Mouse (Mus musculus) MEL (cell line): ENCODE results near the gene Manf. TPM values are rescaled to one million over a fixed set of nuclear protein-coding genes. Genes with fewer than 3 reads are reported as not detected.

Experiments
- DNase-seq: peaks from one replicate; pipeline ENCODE4 v3.0.0; 2011; ENCODE audit warnings: low read depth, low spot score
- H3K27ac ChIP-seq: 2 replicates; pipeline ENCODE4 v1.5.1; 2012; ENCODE audit warnings: low read depth, mild to moderate bottlenecking, control low read depth, low read length, moderate library complexity; ENCODE audit not compliant: control insufficient read depth
- H3K27me3 ChIP-seq, 2 experiments: fragments of 150-350 bp in 1 of 2; sonication (generic) in 1 of 2; 2 replicates each; pipeline ENCODE4 v1.6.1; 2012; ENCODE audit warnings: low read length in 2 of 2, mild to moderate bottlenecking in 2 of 2, improper control_type of control experiment in 1 of 2, moderate library complexity in 1 of 2; ENCODE audit not compliant: insufficient read depth in 2 of 2, control insufficient read depth in 1 of 2
- H3K36me3 ChIP-seq, 2 experiments: 2 replicates each; pipeline ENCODE4 v1.6.1; 2012 to 2014; ENCODE audit warnings: low read length in 2 of 2, improper control_type of control experiment in 1 of 2, inconsistent platforms in 1 of 2, mild to moderate bottlenecking in 1 of 2; ENCODE audit not compliant: insufficient read depth in 2 of 2, control insufficient read depth in 1 of 2
- H3K4me1 ChIP-seq, 2 experiments: fragments of 150-350 bp in 1 of 2; sonication (generic) in 1 of 2; 2 replicates each; pipeline ENCODE4 v1.6.1; 2012; ENCODE audit warnings: low read length in 2 of 2, improper control_type of control experiment in 1 of 2, mild to moderate bottlenecking in 1 of 2; ENCODE audit not compliant: insufficient read depth in 2 of 2, control insufficient read depth in 1 of 2
- H3K4me3 ChIP-seq, 2 experiments: fragments of 150-350 bp in 1 of 2; sonication (generic) in 1 of 2; 2 replicates each; pipeline ENCODE4 v1.5.1; 2012; ENCODE audit warnings: low read depth in 2 of 2, low read length in 2 of 2, mild to moderate bottlenecking in 2 of 2, moderate library complexity in 2 of 2, control low read depth in 1 of 2, improper control_type of control experiment in 1 of 2; ENCODE audit not compliant: control insufficient read depth in 1 of 2, insufficient read depth in 1 of 2
- H3K79me2 ChIP-seq: 2 replicates; pipeline ENCODE4 v1.6.1; 2012; ENCODE audit warnings: mild to moderate bottlenecking, low read length, moderate library complexity; ENCODE audit not compliant: control insufficient read depth, poor library complexity, insufficient read depth
- H3K9ac ChIP-seq: 2 replicates; pipeline ENCODE4 v1.6.1; 2012; ENCODE audit warnings: low read depth, mild to moderate bottlenecking, control low read depth, low read length, moderate library complexity; ENCODE audit not compliant: control insufficient read depth, poor library complexity, severe bottlenecking
- H3K9me3 ChIP-seq: fragments of 150-350 bp; sonication (generic); replicated peaks from 2 replicates; pipeline ENCODE4 v1.6.1; 2012; ENCODE audit warnings: mild to moderate bottlenecking, low read length, improper control_type of control experiment, moderate library complexity; ENCODE audit not compliant: insufficient read depth
- CTCF ChIP-seq, 3 experiments: IDR thresholded peaks in 2 of 3; conservative IDR thresholded peaks in 1 of 3; 2 replicates each; pipeline ENCODE4 v1.5.1; 2011 to 2012; ENCODE audit warnings: low read length in 3 of 3, low read depth in 2 of 3, mild to moderate bottlenecking in 2 of 3, improper control_type of control experiment in 1 of 3, inconsistent platforms in 1 of 3, mixed read lengths in 1 of 3, moderate library complexity in 1 of 3; ENCODE audit not compliant: control insufficient read depth in 1 of 3, insufficient read depth in 1 of 3, poor library complexity in 1 of 3, severe bottlenecking in 1 of 3
- ELF1 ChIP-seq: IDR thresholded peaks from 2 replicates; pipeline ENCODE4 v1.6.1; 2014; ENCODE audit warnings: low read depth, mild to moderate bottlenecking, inconsistent platforms, low read length, improper control_type of control experiment, moderate library complexity
- ETS1 ChIP-seq: IDR thresholded peaks from 2 replicates; pipeline ENCODE4 v1.6.1; 2012; ENCODE audit warnings: low read depth, mild to moderate bottlenecking, inconsistent platforms, low read length, improper control_type of control experiment, moderate library complexity
- GABPA ChIP-seq: IDR thresholded peaks from 2 replicates; pipeline ENCODE4 v1.6.1; 2012; ENCODE audit warnings: low read depth, mild to moderate bottlenecking, inconsistent platforms, low read length, improper control_type of control experiment, moderate library complexity
- JUND ChIP-seq: IDR thresholded peaks from 2 replicates; pipeline ENCODE4 v1.6.1; 2011; ENCODE audit warnings: low read depth, mild to moderate bottlenecking, improper control_type of control experiment, low read length
- MAX ChIP-seq: IDR thresholded peaks from 2 replicates; pipeline ENCODE4 v1.6.1; 2011; ENCODE audit warnings: low read length, improper control_type of control experiment
- MEF2A ChIP-seq: IDR thresholded peaks from 2 replicates; pipeline ENCODE4 v1.6.1; 2014; ENCODE audit warnings: low read depth, mild to moderate bottlenecking, inconsistent platforms, low read length, improper control_type of control experiment; ENCODE audit not compliant: poor library complexity, insufficient replicate concordance, severe bottlenecking; ENCODE audit errors: extremely low read depth
- MXI1 ChIP-seq: IDR thresholded peaks from 2 replicates; pipeline ENCODE4 v1.6.1; 2011; ENCODE audit warnings: mild to moderate bottlenecking, low read depth, low read length, improper control_type of control experiment
- POLR2A ChIP-seq, 2 experiments: IDR thresholded peaks; 2 replicates each; pipeline ENCODE4 v1.6.1; 2011 to 2012; ENCODE audit warnings: low read length in 2 of 2, mild to moderate bottlenecking in 2 of 2, control low read depth in 1 of 2, improper control_type of control experiment in 1 of 2, low read depth in 1 of 2, moderate library complexity in 1 of 2; ENCODE audit not compliant: control insufficient read depth in 1 of 2, insufficient read depth in 1 of 2, poor library complexity in 1 of 2
- POLR2AphosphoS5 ChIP-seq: IDR thresholded peaks from 2 replicates; pipeline ENCODE4 v1.6.1; 2012; ENCODE audit warnings: low read depth, borderline replicate concordance, mild to moderate bottlenecking, inconsistent platforms, low read length, moderate library complexity, mixed read lengths
- RAD21 ChIP-seq: IDR thresholded peaks from 2 replicates; pipeline ENCODE4 v1.6.1; 2011; ENCODE audit warnings: mild to moderate bottlenecking, low read depth, low read length, improper control_type of control experiment
- RCOR1 ChIP-seq: IDR thresholded peaks from 2 replicates; pipeline ENCODE4 v1.6.1; 2012; ENCODE audit warnings: low read depth, mild to moderate bottlenecking, inconsistent platforms, low read length, improper control_type of control experiment
- SIN3A ChIP-seq: IDR thresholded peaks from 2 replicates; pipeline ENCODE4 v1.6.1; 2012; ENCODE audit warnings: low read length, improper control_type of control experiment, inconsistent platforms
- TAL1 ChIP-seq: IDR thresholded peaks from 2 replicates; pipeline ENCODE4 v1.6.1; 2012; ENCODE audit warnings: mild to moderate bottlenecking, inconsistent platforms, low read length, moderate library complexity, mixed read lengths
- TBP ChIP-seq: IDR thresholded peaks from 2 replicates; pipeline ENCODE4 v1.8.0; 2011; ENCODE audit warnings: low read depth, low read length, improper control_type of control experiment
- UBTF ChIP-seq: IDR thresholded peaks from 2 replicates; pipeline ENCODE4 v1.6.1; 2012; ENCODE audit warnings: low read depth, mild to moderate bottlenecking, inconsistent platforms, low read length, improper control_type of control experiment, moderate library complexity, borderline replicate concordance; ENCODE audit not compliant: insufficient read depth
- USF1 ChIP-seq: IDR thresholded peaks from 2 replicates; pipeline ENCODE4 v1.6.1; 2014; ENCODE audit warnings: low read depth, mild to moderate bottlenecking, inconsistent platforms, low read length, improper control_type of control experiment, moderate library complexity
- USF2 ChIP-seq, 2 experiments: IDR thresholded peaks; 2 replicates each; pipeline ENCODE4 v1.6.1; 2011 to 2012; ENCODE audit warnings: improper control_type of control experiment in 2 of 2, low read length in 2 of 2, borderline replicate concordance in 1 of 2, inconsistent platforms in 1 of 2, low read depth in 1 of 2, mild to moderate bottlenecking in 1 of 2; ENCODE audit not compliant: insufficient read depth in 1 of 2
- ZKSCAN1 ChIP-seq: IDR thresholded peaks from 2 replicates; pipeline ENCODE4 v1.6.1; 2012; ENCODE audit warnings: low read depth, mild to moderate bottlenecking, inconsistent platforms, low read length, improper control_type of control experiment, moderate library complexity
- ZNF384 ChIP-seq: IDR thresholded peaks from 2 replicates; pipeline ENCODE4 v1.6.1; 2012; ENCODE audit warnings: low read depth, mild to moderate bottlenecking, inconsistent platforms, low read length, improper control_type of control experiment
- polyA plus RNA-seq, 2 experiments: library from polyadenylated mRNA; stranded (reverse) in 1 of 2; unstranded in 1 of 2; fragments of >175 nt in 1 of 2; fragments of >200 nt in 1 of 2; gene quantifications; 2 replicates each; pipeline versions ENCODE4 v1.2.1 to v1.2.4; 2012; ENCODE audit warnings: low replicate concordance in 2 of 2, low read depth in 1 of 2; ENCODE audit not compliant: insufficient read length in 2 of 2, insufficient read depth in 1 of 2, missing spikeins in 1 of 2
- total RNA-seq: library from RNA; depleted of rRNA; stranded (reverse); fragments of 300-350 nt; gene quantifications from 2 replicates; pipeline ENCODE4 v1.2.3, GENCODE M21; 2012

The Manf gene
- total and polyA plus RNA-seq, 3 experiments: 289 to 316 TPM; not detected in 1

- TF ChIP-seq CTCF (IDR thresholded peaks at IDR 0.05 in 2 of 3, conservative IDR thresholded peaks at IDR 0.05 in 1 of 3; ENCODE audit: control insufficient read depth in 1 of 3, insufficient read depth in 1 of 3, low read depth in 2 of 3, low read length in 3 of 3, poor library complexity in 1 of 3, severe bottlenecking in 1 of 3) (no peak), POLR2AphosphoS5 (0 out of 2 replicates have a peak, but pooled peaks have one; percentile 54), MAX (peak; percentile 96), UBTF (no peak)
Observed at GRCm38 (mm10) chr9:106891829-106892551, at the start of gene Manf (continued).

- H3K4me1 ChIP-seq: no peaks in the 10 kb centered on the region
- no peak overlapping the region for H3K27ac ChIP-seq
- TF ChIP-seq USF1 (no peak), GABPA (no peak), JUND (no peak), POLR2A (IDR thresholded peaks at IDR 0.05; ENCODE audit: control insufficient read depth in 1 of 2, insufficient read depth in 1 of 2, low read depth in 1 of 2, low read length in 2 of 2, poor library complexity in 1 of 2) (no peak), ZNF384 (no peak), TAL1 (no peak), MEF2A (no peak), USF2 (IDR thresholded peaks at IDR 0.05; ENCODE audit: borderline replicate concordance in 1 of 2, insufficient read depth in 1 of 2, low read depth in 1 of 2, low read length in 2 of 2) (no peak), ELF1 (no peak), RCOR1 (no peak), RAD21 (no peak), POLR2AphosphoS5 (no peak), MAX (no peak), ETS1 (no peak), TBP (no peak), UBTF (no peak), MXI1 (no peak), SIN3A (no peak), ZKSCAN1 (no peak)
- TF ChIP-seq, all 39 proteins: peak for 0
- Histone ChIP-seq H3K79me2 (no peaks in the 10 kb centered on the region), H3K27me3 (peaks cover 7 to 18% of the 10 kb centered on the region in 2 experiments), H3K4me3 (no peak overlapping the region), H3K36me3 (no peaks in the 10 kb centered on the region), H3K9ac (no peak overlapping the region), H3K9me3 (no peaks in the 10 kb centered on the region)
- DNase-seq: no peak
Observed at GRCm38 (mm10) chr9:106934998-106935397, 43.2 kb upstream of the Manf start.
